Mouse (Mus musculus) G1E (cell line): Measurements from ENCODE around the gene Sec24a.

Experiments
- CTCF ChIP-seq: IDR thresholded peaks from 2 replicates; pipeline ENCODE4 v1.5.1; 2012; ENCODE audit warnings: low read depth, low read length, inconsistent platforms, mixed read lengths
- GATA1 ChIP-seq: IDR thresholded peaks from 2 replicates; pipeline ENCODE4 v1.6.1; 2012; ENCODE audit warnings: borderline replicate concordance, low read length, inconsistent platforms, mixed read lengths
- POLR2AphosphoS5 ChIP-seq: IDR thresholded peaks from 2 replicates; pipeline ENCODE4 v1.6.1; 2012; ENCODE audit warnings: low read depth, low read length, inconsistent platforms; ENCODE audit not compliant: insufficient replicate concordance

- TF ChIP-seq CTCF (no peak), POLR2AphosphoS5 (no peak), GATA1 (no peak)
Observed at GRCm38 (mm10) chr11:51694984-51695383, 68.5 kb downstream of the Sec24a start.
